Mouse (Mus musculus): ENCODE measurements around the gene Azin2. TPM values are rescaled to one million over a fixed set of nuclear protein-coding genes. Genes with fewer than 3 reads are reported as not detected.

Gene Azin2
- polyA plus RNA-seq, 1 experiment from 2014 or later, result 20.3 TPM

GRCm38 (mm10) chr4:128906757-128907156 is 55.5 kb downstream of the Azin2 start:
- Histone ChIP-seq H3K27me3 (replicated peaks) (no peaks in the 10 kb centered on the region), H3K4me2 (no peak overlapping the region), H3K27ac (replicated peaks) (no peak overlapping the region), H3K36me3 (peaks cover 45% of the 10 kb centered on the region), H3K9ac (replicated peaks) (no peak overlapping the region), H3K4me3 (replicated peaks) (no peak overlapping the region), H3K9me3 (replicated peaks) (no peaks in the 10 kb centered on the region), H3K4me1 (peaks cover 20% of the 10 kb centered on the region)
- 63% methylated on average over 8 of the region's 8 CpGs for WGBS
- ATAC-seq (ENCODE audit: low FRiP score), result no peak

GRCm38 (mm10) chr4:128905251-128905650 is 57.0 kb downstream of the Azin2 start:
- Histone ChIP-seq H3K4me1 (peaks cover 23% of the 10 kb centered on the region), H3K9me3 (replicated peaks) (no peaks in the 10 kb centered on the region), H3K4me3 (replicated peaks) (no peak overlapping the region), H3K9ac (replicated peaks) (no peak overlapping the region), H3K27me3 (replicated peaks) (no peaks in the 10 kb centered on the region), H3K4me2 (no peak overlapping the region), H3K36me3 (peaks cover 49% of the 10 kb centered on the region), H3K27ac (replicated peaks) (no peak overlapping the region)
- 36% methylated on average over 8 of the region's 8 CpGs for WGBS
- no peak for ATAC-seq (ENCODE audit: low FRiP score)

GRCm38 (mm10) chr4:128904035-128904800 is 58.0 kb downstream of the Azin2 start:
- WGBS, result 43% methylated on average over 8 of the region's 8 CpGs
- no peak for ATAC-seq (ENCODE audit: low FRiP score)
- H3K4me1 ChIP-seq, result peaks cover 34% of the 10 kb centered on the region
- no peak overlapping the region for H3K4me3 ChIP-seq (replicated peaks)
- H3K9me3 ChIP-seq (replicated peaks), result no peaks in the 10 kb centered on the region
- no peak overlapping the region for H3K4me2 ChIP-seq
- H3K36me3 ChIP-seq, result peaks cover 38% of the 10 kb centered on the region
- H3K9ac ChIP-seq (replicated peaks), result no peak overlapping the region
- H3K27me3 ChIP-seq (replicated peaks), result no peaks in the 10 kb centered on the region
- peak overlapping the region; percentile 28 for H3K27ac ChIP-seq (replicated peaks)

- Histone ChIP-seq H3K9me3 (replicated peaks) (no peaks in the 10 kb centered on the region), H3K4me3 (replicated peaks) (no peak overlapping the region), H3K27me3 (replicated peaks) (no peaks in the 10 kb centered on the region), H3K36me3 (peaks cover 33% of the 10 kb centered on the region), H3K9ac (replicated peaks) (no peak overlapping the region), H3K4me1 (peaks cover 51% of the 10 kb centered on the region), H3K4me2 (no peak overlapping the region), H3K27ac (replicated peaks) (no peak overlapping the region)
- ATAC-seq (ENCODE audit: low FRiP score), result no peak
- WGBS, result 87% methylated on average over 8 of the region's 8 CpGs
Observed at GRCm38 (mm10) chr4:128902390-128902789, 59.9 kb downstream of the Azin2 start.

GRCm38 (mm10) chr4:128900484-128900883 is 61.8 kb downstream of the Azin2 start:
- H3K9me3 ChIP-seq (replicated peaks), result no peaks in the 10 kb centered on the region
- H3K27me3 ChIP-seq (replicated peaks), result no peaks in the 10 kb centered on the region
- H3K4me3 ChIP-seq (replicated peaks), result no peak overlapping the region
- peak overlapping the region; percentile 93 for H3K27ac ChIP-seq (replicated peaks)
- no peak for ATAC-seq (ENCODE audit: low FRiP score)
- H3K36me3 ChIP-seq, result peaks cover 36% of the 10 kb centered on the region
- H3K4me1 ChIP-seq, result peaks cover 43% of the 10 kb centered on the region
- H3K4me2 ChIP-seq, result no peak overlapping the region
- H3K9ac ChIP-seq (replicated peaks), result no peak overlapping the region
- 85% methylated on average over 14 of the region's 14 CpGs for WGBS

GRCm38 (mm10) chr4:128899332-128899731 is 62.9 kb downstream of the Azin2 start:
- Histone ChIP-seq H3K27ac (replicated peaks) (peak overlapping the region; percentile 93), H3K9ac (replicated peaks) (peak overlapping the region; percentile 32; the same call in 1 of the 2 replicates), H3K27me3 (replicated peaks) (no peaks in the 10 kb centered on the region), H3K4me2 (peak overlapping the region; percentile 15; the same call in 1 of the 2 replicates), H3K4me3 (replicated peaks) (no peak overlapping the region), H3K36me3 (peaks cover 33% of the 10 kb centered on the region), H3K4me1 (peaks cover 37% of the 10 kb centered on the region), H3K9me3 (replicated peaks) (no peaks in the 10 kb centered on the region)
- ATAC-seq (ENCODE audit: low FRiP score), result peak; percentile 85
- WGBS, result 1% methylated on average over 6 of the region's 6 CpGs

GRCm38 (mm10) chr4:128897911-128898421 is 64.3 kb downstream of the Azin2 start:
- 26% methylated on average over 6 of the region's 7 CpGs for WGBS
- Histone ChIP-seq H3K36me3 (peaks cover 23% of the 10 kb centered on the region), H3K9ac (replicated peaks) (no peak overlapping the region), H3K4me2 (no peak overlapping the region), H3K4me3 (replicated peaks) (no peak overlapping the region), H3K4me1 (peaks cover 34% of the 10 kb centered on the region), H3K27ac (replicated peaks) (peak overlapping the region; percentile 93), H3K27me3 (replicated peaks) (no peaks in the 10 kb centered on the region), H3K9me3 (replicated peaks) (no peaks in the 10 kb centered on the region)
- no peak for ATAC-seq (ENCODE audit: low FRiP score)

GRCm38 (mm10) chr4:128896667-128897066 is 65.6 kb downstream of the Azin2 start:
- Histone ChIP-seq H3K27ac (replicated peaks) (no peak overlapping the region), H3K36me3 (peaks cover 15% of the 10 kb centered on the region), H3K4me2 (no peak overlapping the region), H3K4me1 (peaks cover 39% of the 10 kb centered on the region), H3K9ac (replicated peaks) (no peak overlapping the region), H3K4me3 (replicated peaks) (no peak overlapping the region), H3K27me3 (replicated peaks) (no peaks in the 10 kb centered on the region), H3K9me3 (replicated peaks) (no peaks in the 10 kb centered on the region)
- WGBS, result 96% methylated on average over 10 of the region's 10 CpGs
- no peak for ATAC-seq (ENCODE audit: low FRiP score)

- Histone ChIP-seq H3K4me1 (peaks cover 47% of the 10 kb centered on the region), H3K9me3 (replicated peaks) (no peaks in the 10 kb centered on the region), H3K9ac (replicated peaks) (no peak overlapping the region), H3K27ac (replicated peaks) (no peak overlapping the region), H3K4me3 (replicated peaks) (no peak overlapping the region), H3K4me2 (no peak overlapping the region), H3K36me3 (peaks cover 8% of the 10 kb centered on the region), H3K27me3 (replicated peaks) (no peaks in the 10 kb centered on the region)
- WGBS, result 98% methylated on average over 4 of the region's 4 CpGs
- ATAC-seq (ENCODE audit: low FRiP score), result no peak
Observed at GRCm38 (mm10) chr4:128895841-128896240, 66.4 kb downstream of the Azin2 start.

- peaks cover 39% of the 10 kb centered on the region for H3K4me1 ChIP-seq
- no peak for ATAC-seq (ENCODE audit: low FRiP score)
- H3K36me3 ChIP-seq, result 0 out of 2 replicates have a peak, but pooled peaks cover 3% of the 10 kb centered on the region
- 67% methylated on average over 12 of the region's 12 CpGs for WGBS
- no peaks in the 10 kb centered on the region for H3K9me3 ChIP-seq (replicated peaks)
- H3K4me3 ChIP-seq (replicated peaks), result no peak overlapping the region
- H3K27me3 ChIP-seq (replicated peaks), result no peaks in the 10 kb centered on the region
- H3K27ac ChIP-seq (replicated peaks), result no peak overlapping the region
- H3K9ac ChIP-seq (replicated peaks), result no peak overlapping the region
- H3K4me2 ChIP-seq, result no peak overlapping the region
Observed at GRCm38 (mm10) chr4:128894112-128894511, 68.1 kb downstream of the Azin2 start.

GRCm38 (mm10) chr4:128892188-128892587 is 70.1 kb downstream of the Azin2 start:
- no peak for ATAC-seq (ENCODE audit: low FRiP score)
- H3K36me3 ChIP-seq, result 0 out of 2 replicates have a peak, but pooled peaks cover 3% of the 10 kb centered on the region
- no peak overlapping the region for H3K4me2 ChIP-seq
- H3K27ac ChIP-seq (replicated peaks), result no peak overlapping the region
- H3K4me1 ChIP-seq, result peaks cover 41% of the 10 kb centered on the region
- no peak overlapping the region for H3K9ac ChIP-seq (replicated peaks)
- WGBS, result 80% methylated on average over 6 of the region's 6 CpGs
- H3K4me3 ChIP-seq (replicated peaks), result no peak overlapping the region
- no peaks in the 10 kb centered on the region for H3K9me3 ChIP-seq (replicated peaks)
- H3K27me3 ChIP-seq (replicated peaks), result no peaks in the 10 kb centered on the region

- no peak for ATAC-seq (ENCODE audit: low FRiP score)
- 86% methylated on average over 6 of the region's 6 CpGs for WGBS
- Histone ChIP-seq H3K27me3 (replicated peaks) (no peaks in the 10 kb centered on the region), H3K4me3 (replicated peaks) (no peak overlapping the region), H3K4me1 (peaks cover 45% of the 10 kb centered on the region), H3K27ac (replicated peaks) (0 out of 2 replicates have a peak overlapping the region, but pooled peaks have one; percentile 6), H3K4me2 (no peak overlapping the region), H3K36me3 (no peaks in the 10 kb centered on the region), H3K9ac (replicated peaks) (no peak overlapping the region), H3K9me3 (replicated peaks) (no peaks in the 10 kb centered on the region)
Observed at GRCm38 (mm10) chr4:128891746-128892145, 70.5 kb downstream of the Azin2 start.

Data from neural tube, embryonic 15.5 days (tissue).